Mouse (Mus musculus) retina, postnatal 1 day (tissue): ENCODE measurements around the gene Klhl18.
A peak's percentile ranks its signal among the peaks of the same experiment; 100 is the strongest.

Experiments
- DNase-seq: peaks from one replicate; pipeline ENCODE4 v3.0.0-alpha.2; 2012

The Klhl18 gene

GRCm38 (mm10) chr9:110476124-110477091, at the start of gene Klhl18, which contains the start of gene Kif9:
Klhl18 (minus strand) TSS chr9:110476694.
Kif9 (plus strand) TSS chr9:110476958.
- DNase-seq = peak; percentile 99

- no peak for DNase-seq
Measured at GRCm38 (mm10) chr9:110525737-110526136, 49.2 kb upstream of the Klhl18 start.

GRCm38 (mm10) chr9:110490913-110491312, 14.4 kb upstream of the Klhl18 start:
- DNase-seq = peak; percentile 4

- DNase-seq = no peak
Measured at GRCm38 (mm10) chr9:110488841-110489240, 12.3 kb upstream of the Klhl18 start.

- DNase-seq = no peak
Measured at GRCm38 (mm10) chr9:110478639-110479038, 2.1 kb upstream of the Klhl18 start.

- DNase-seq = no peak
Measured at GRCm38 (mm10) chr9:110477951-110478350, 1.5 kb upstream of the Klhl18 start.

GRCm38 (mm10) chr9:110466179-110466578, 10.3 kb downstream of the Klhl18 start:
- no peak for DNase-seq

- no peak for DNase-seq
Measured at GRCm38 (mm10) chr9:110465336-110465735, 11.2 kb downstream of the Klhl18 start.

- no peak for DNase-seq
Measured at GRCm38 (mm10) chr9:110463983-110464591, 12.4 kb downstream of the Klhl18 start.

- DNase-seq = peak; percentile 65
Measured at GRCm38 (mm10) chr9:110462321-110462720, 14.2 kb downstream of the Klhl18 start.

- no peak for DNase-seq
Measured at GRCm38 (mm10) chr9:110460884-110461815, 15.3 kb downstream of the Klhl18 start.

GRCm38 (mm10) chr9:110459145-110459727, 17.3 kb downstream of the Klhl18 start:
- DNase-seq = no peak

- no peak for DNase-seq
Measured at GRCm38 (mm10) chr9:110457926-110458325, 18.6 kb downstream of the Klhl18 start.

GRCm38 (mm10) chr9:110452523-110452922, 24.0 kb downstream of the Klhl18 start:
- no peak for DNase-seq

- DNase-seq = peak; percentile 93
Measured at GRCm38 (mm10) chr9:110448857-110449617, 27.5 kb downstream of the Klhl18 start.

GRCm38 (mm10) chr9:110448356-110448755, 28.1 kb downstream of the Klhl18 start:
- DNase-seq = no peak

GRCm38 (mm10) chr9:110440559-110440958, 35.9 kb downstream of the Klhl18 start:
- no peak for DNase-seq

GRCm38 (mm10) chr9:110440049-110440448, 36.4 kb downstream of the Klhl18 start:
- no peak for DNase-seq

GRCm38 (mm10) chr9:110436041-110436440, 40.5 kb downstream of the Klhl18 start:
- no peak for DNase-seq

- no peak for DNase-seq
Measured at GRCm38 (mm10) chr9:110433045-110433444, 43.4 kb downstream of the Klhl18 start.

GRCm38 (mm10) chr9:110431241-110431640, 45.3 kb downstream of the Klhl18 start:
- DNase-seq = no peak
